Mouse (Mus musculus) hindbrain, embryonic 15.5 days (tissue): Measurements from ENCODE around the gene Strap. TPM values are rescaled to one million over a fixed set of nuclear protein-coding genes. Genes with fewer than 3 reads are reported as not detected.
A peak's percentile ranks its signal among the peaks of the same experiment; 100 is the strongest.

Experiments used
- ATAC-seq: fragments of 200-750 bp; cut with Nextera tagmentation; 2 replicates; pipeline ENCODE4 v1.8.0; 2017; ENCODE audit warnings: low read depth, moderate number of reproducible peaks, moderate TSS enrichment; ENCODE audit not compliant: low FRiP score
- H3K27ac ChIP-seq: fragments of 300-500 bp; sonication (generic); replicated peaks from 2 replicates; pipeline ENCODE4 v1.5.1; 2015; ENCODE audit warnings: mild to moderate bottlenecking, inconsistent platforms
- H3K27me3 ChIP-seq: fragments of 300-500 bp; sonication (generic); 2 replicates; pipeline ENCODE4 v1.6.1; 2015; ENCODE audit warnings: control low read depth, inconsistent platforms
- H3K36me3 ChIP-seq: fragments of 300-500 bp; sonication (generic); 2 replicates; pipeline ENCODE4 v1.6.1; 2015; ENCODE audit warnings: control low read depth, inconsistent platforms
- H3K4me1 ChIP-seq: fragments of 300-500 bp; sonication (generic); replicated peaks from 2 replicates; pipeline ENCODE4 v1.6.1; 2015; ENCODE audit warnings: control low read depth, inconsistent platforms
- H3K4me2 ChIP-seq: fragments of 300-500 bp; sonication (generic); 2 replicates; pipeline ENCODE4 v1.6.1; 2015; ENCODE audit warnings: moderate library complexity, mild to moderate bottlenecking, inconsistent platforms
- H3K4me3 ChIP-seq: fragments of 300-500 bp; sonication (generic); 2 replicates; pipeline ENCODE4 v1.5.1; 2015; ENCODE audit warnings: mild to moderate bottlenecking, inconsistent platforms
- H3K9ac ChIP-seq: fragments of 300-500 bp; sonication (generic); 2 replicates; pipeline ENCODE4 v1.6.1; 2015; ENCODE audit warnings: inconsistent platforms
- H3K9me3 ChIP-seq: fragments of 300-500 bp; sonication (generic); 2 replicates; pipeline ENCODE4 v1.6.1; 2016; ENCODE audit warnings: control low read depth, inconsistent platforms
- WGBS: fragments of 180-500 bp; shearing (Covaris S2); methylation state at CpG from one replicate; pipeline ENCODE4 v1.1.7; 2015; 5-methylcytosine and 5-hydroxymethylcytosine counted together
- polyA plus RNA-seq: library from polyadenylated mRNA; unstranded; fragments of >200 nt; fragmentation: Nextera tagmentation; extraction: Ambion mirVana; gene quantifications from 2 replicates; pipeline ENCODE4 v1.2.1, GENCODE M21; 2015

Gene Strap
- 153 and 156 TPM in 2 replicates for polyA plus RNA-seq

DNA sequence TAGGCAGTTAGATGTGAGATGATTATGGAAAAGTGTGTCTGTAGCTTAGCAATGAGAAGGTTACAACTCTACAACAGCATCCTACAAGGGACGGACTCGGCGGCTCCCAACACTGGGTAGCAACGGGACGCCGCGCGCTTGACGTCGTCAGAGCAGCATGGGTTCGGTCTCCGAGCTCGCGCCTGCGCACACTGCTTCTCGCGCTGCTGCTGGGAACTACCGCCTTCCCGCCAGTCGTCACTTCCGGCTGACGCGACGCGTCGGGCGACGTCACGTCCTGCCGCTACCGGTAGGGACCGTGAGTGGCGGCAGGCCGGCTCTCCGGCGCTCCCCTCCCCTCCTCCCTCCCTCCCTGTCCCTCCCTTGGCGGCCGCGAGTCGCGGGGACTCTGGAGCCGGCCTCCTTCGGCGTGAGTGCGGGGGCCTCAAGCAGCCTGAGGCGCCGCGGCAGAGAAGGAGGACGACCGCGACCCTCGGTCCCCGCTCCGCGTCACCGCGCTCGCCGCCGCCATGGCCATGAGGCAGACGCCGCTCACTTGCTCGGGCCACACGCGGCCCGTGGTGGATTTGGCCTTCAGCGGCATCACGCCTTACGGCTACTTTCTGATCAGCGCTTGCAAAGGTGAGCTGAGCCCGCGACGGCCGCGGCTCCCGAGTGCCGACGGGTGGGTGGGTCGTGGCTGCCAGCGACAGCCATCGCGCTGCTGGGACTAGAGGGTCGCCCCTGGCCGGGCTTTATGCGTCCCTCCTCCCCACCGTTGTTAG is at the start of gene Strap:
Strap (plus strand) TSS at position 233 of the 764 bp plus-strand sequence.
- peak; percentile 97 for ATAC-seq
- peaks cover 4% of the 10 kb centered on the region; the same call in 1 of the 2 replicates for H3K27me3 ChIP-seq
- H3K36me3 ChIP-seq: peaks cover 9% of the 10 kb centered on the region
- peaks cover 18% of the 10 kb centered on the region for H3K4me1 ChIP-seq
- under 1% methylated on average over 71 of the region's 86 CpGs for WGBS
- H3K27ac ChIP-seq: peak within 1 kb of the TSS; percentile 88
- peak within 1 kb of the TSS; percentile 97 for H3K4me3 ChIP-seq
- no peaks in the 10 kb centered on the region for H3K9me3 ChIP-seq
- H3K4me2 ChIP-seq: peak within 1 kb of the TSS; percentile 81
- H3K9ac ChIP-seq: peak within 1 kb of the TSS; percentile 90

DNA sequence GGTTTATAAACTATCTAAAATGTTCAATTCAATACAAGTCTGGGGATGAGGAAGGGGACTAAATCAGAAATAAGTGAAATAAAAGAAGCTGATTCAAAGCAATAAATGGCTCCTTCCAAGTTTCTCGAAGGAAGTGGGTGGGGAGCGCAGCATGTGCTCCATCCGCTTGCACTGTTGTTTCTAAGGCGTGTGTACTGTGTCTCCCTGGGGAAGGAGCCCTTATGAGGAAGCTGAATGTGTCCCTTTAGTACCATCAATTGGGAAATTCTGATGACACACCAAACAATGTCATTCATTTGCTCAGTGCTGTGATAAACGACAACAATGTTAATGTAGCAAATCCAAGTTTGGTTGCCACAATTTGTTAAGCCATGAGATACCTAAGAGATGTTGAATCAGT is 47.2 kb upstream of the Strap start:
- Histone ChIP-seq H3K27me3 (no peaks in the 10 kb centered on the region), H3K9ac (no peak overlapping the region), H3K4me1 (no peaks in the 10 kb centered on the region), H3K9me3 (no peaks in the 10 kb centered on the region), H3K27ac (no peak overlapping the region), H3K4me2 (no peak overlapping the region), H3K4me3 (no peak overlapping the region), H3K36me3 (no peaks in the 10 kb centered on the region)
- ATAC-seq: no peak
- 88% methylated on average over 5 of the region's 5 CpGs for whole genome bisulfite sequencing

DNA sequence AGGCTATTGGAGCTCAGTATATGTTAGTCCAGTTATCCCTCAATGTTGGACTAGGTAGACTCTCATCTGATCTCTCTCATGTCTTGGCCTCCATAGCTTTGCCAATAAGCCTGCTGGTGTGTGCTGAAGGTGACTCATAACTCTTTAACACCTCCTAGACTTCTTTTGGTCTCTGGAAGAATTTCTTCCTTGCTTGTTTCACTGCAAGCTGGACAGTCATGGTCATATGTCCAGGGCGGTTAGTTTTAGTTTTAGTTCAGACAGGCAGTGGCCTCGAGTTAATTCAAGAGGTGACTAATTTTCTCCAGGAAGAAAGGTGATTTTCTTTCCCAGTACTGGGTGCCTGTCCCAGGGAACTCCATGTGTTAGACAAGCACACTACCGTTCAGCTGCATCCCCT is 46.8 kb upstream of the Strap start:
- ATAC-seq: no peak

DNA sequence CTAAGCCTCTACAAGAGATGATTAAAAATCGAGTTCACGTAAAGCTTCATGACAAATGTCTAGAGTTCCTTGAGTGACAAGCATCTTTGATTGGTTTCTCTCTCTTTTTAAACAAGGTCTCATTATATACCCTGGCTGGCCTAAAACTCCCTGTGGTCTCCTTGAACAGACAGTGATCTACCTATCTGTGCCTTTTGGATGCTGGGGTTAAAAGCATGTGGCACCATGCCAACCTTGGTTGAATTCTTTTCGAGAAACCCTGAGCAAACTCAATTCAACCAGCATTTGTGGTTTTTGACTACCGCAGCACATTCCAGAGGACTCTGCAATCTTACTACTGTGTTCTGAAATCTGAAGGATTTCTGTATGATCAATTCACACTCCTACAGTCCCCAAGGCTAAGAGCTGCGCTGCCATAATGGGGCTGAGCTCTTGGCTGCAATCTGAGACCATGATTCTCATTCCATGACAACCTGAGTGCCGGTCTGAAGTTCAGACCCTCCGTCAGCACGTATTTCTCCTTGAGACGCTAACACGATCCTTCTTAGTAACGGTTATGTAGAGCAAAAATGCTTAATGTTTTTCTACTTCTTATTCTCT is 46.3 kb upstream of the Strap start:
- Histone ChIP-seq H3K4me2 (no peak overlapping the region), H3K4me3 (no peak overlapping the region), H3K36me3 (no peaks in the 10 kb centered on the region), H3K9ac (no peak overlapping the region), H3K9me3 (no peaks in the 10 kb centered on the region), H3K27me3 (no peaks in the 10 kb centered on the region), H3K27ac (no peak overlapping the region), H3K4me1 (no peaks in the 10 kb centered on the region)
- no peak for ATAC-seq
- WGBS: 74% methylated on average over 11 of the region's 11 CpGs

More for the DNA sequence above, 46.8 kb upstream of the Strap start:
- Histone ChIP-seq H3K4me2 (no peak overlapping the region), H3K4me1 (no peaks in the 10 kb centered on the region), H3K4me3 (no peak overlapping the region), H3K27ac (no peak overlapping the region), H3K9ac (no peak overlapping the region), H3K27me3 (no peaks in the 10 kb centered on the region), H3K36me3 (no peaks in the 10 kb centered on the region), H3K9me3 (no peaks in the 10 kb centered on the region)
- WGBS: 92% methylated on average over 3 of the region's 3 CpGs

DNA sequence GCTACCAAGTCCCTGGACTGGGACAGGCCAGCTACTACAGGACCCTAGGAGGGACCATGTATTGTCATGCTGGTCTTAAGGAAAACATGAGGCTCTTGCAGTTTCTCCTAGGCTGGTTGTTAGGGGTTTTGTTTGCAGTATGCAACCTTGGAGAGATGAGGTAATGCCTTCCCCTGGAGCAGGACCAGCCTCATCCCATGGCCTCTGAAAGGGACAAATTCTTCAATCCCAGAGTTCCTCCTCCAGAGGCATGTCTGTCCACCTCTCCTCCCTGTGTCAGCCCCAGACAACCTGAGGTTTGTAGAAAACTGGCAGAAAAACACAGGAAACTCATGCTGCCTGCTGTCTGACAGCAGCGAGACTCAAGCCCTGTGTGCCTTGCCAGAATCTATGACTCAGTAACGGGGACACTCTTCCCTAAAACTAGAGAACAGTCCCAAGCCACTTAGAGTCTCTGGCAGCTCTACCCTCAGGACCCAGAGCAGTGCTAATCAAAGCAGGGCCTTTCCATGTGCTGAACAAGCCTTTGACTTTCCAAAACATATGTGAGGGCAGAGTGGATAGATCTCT is 44.2 kb upstream of the Strap start:
- ATAC-seq: no peak
- Histone ChIP-seq H3K36me3 (no peaks in the 10 kb centered on the region), H3K4me2 (no peak overlapping the region), H3K9ac (no peak overlapping the region), H3K4me1 (no peaks in the 10 kb centered on the region), H3K9me3 (no peaks in the 10 kb centered on the region), H3K27me3 (no peaks in the 10 kb centered on the region), H3K4me3 (no peak overlapping the region), H3K27ac (no peak overlapping the region)
- 57% methylated on average over 2 of the region's 2 CpGs for WGBS

DNA sequence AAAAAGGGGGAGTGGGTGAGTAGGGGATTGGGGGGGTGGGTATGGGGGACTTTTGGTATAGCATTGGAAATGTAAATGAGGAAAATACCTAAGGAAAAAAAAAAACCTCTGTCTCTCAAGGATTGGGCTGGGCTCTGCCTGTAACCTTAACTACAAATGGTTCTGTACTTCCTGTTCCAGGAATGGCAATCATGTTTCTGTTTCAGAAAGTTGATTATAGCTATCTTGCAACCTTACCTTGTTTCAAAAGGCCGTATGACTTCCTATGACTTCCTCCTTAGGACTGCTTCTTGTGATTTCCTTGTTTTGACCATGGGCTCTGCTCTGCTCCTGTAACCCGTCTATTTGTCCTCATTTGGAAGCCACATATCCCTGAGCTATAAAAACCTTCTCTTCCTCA is 40.6 kb upstream of the Strap start:
- Histone ChIP-seq H3K9ac (no peak overlapping the region), H3K4me1 (no peaks in the 10 kb centered on the region), H3K36me3 (no peaks in the 10 kb centered on the region), H3K4me3 (no peak overlapping the region), H3K27ac (no peak overlapping the region), H3K27me3 (no peaks in the 10 kb centered on the region), H3K9me3 (no peaks in the 10 kb centered on the region), H3K4me2 (no peak overlapping the region)
- WGBS: 90% methylated on average over 2 of the region's 2 CpGs
- ATAC-seq: no peak

DNA sequence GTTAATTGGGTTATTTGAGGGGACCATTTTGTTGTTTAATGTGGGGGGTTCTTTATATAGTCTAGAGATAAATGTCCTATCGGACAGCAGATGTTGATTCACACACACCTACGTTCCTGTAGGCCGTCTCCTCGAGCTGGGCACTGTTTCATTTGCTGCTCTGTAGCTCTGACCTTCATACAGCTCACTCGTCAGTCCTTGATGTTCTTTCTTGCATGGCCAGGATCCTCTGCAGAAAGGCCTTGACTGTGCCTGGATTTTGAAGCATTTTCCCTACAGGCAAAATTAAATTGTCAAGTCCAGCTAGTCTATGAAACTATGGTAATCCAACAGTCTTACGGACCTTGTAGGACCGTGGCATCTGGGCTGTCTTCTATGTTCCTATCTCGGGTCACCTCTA is 39.8 kb upstream of the Strap start:
- ATAC-seq: no peak
- no peak overlapping the region for H3K9ac ChIP-seq
- H3K27ac ChIP-seq: no peak overlapping the region
- H3K36me3 ChIP-seq: no peaks in the 10 kb centered on the region
- H3K4me3 ChIP-seq: no peak overlapping the region
- H3K27me3 ChIP-seq: no peaks in the 10 kb centered on the region
- H3K4me1 ChIP-seq: no peaks in the 10 kb centered on the region
- WGBS: 91% methylated on average over 8 of the region's 8 CpGs
- H3K4me2 ChIP-seq: no peak overlapping the region
- no peaks in the 10 kb centered on the region for H3K9me3 ChIP-seq

DNA sequence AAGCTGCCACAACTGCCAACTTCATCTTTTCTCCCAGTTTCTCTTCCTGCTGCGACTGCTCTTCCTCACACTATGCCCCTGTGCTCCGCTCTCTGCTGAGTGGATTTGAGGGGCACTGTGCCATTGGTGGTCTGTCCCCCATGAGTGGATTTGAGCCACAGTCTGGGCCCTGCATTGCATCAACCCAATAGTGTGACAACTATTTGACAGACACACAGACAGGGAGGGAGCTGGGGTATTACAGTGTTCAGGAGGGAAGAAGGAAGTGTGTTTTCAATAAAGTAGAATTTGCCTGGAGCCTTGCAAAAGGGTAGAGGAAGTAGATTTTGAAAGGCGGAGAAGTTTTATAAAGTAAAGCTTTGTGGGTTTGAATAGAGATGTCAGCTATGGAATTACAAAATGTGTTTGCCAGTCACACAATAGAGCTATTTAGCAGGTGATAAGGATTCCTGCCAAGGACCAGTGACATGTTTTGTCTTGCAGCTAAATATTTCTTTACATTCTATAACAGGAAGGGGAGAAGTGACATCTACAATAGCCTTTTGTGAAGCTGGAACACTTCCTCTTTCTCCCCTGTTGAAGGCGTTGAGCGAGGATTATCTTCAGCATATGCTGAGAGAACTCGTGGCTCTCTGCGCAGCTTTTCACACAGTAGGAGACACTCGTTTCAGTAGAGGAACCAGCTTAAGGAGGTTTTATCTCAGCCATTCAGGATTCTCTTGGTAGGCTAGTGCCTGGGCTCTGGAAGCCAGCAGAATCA is 38.3 kb upstream of the Strap start:
- no peak overlapping the region for H3K9ac ChIP-seq
- no peaks in the 10 kb centered on the region for H3K27me3 ChIP-seq
- no peak for ATAC-seq
- no peak overlapping the region for H3K4me3 ChIP-seq
- H3K9me3 ChIP-seq: no peaks in the 10 kb centered on the region
- 72% methylated on average over 8 of the region's 8 CpGs for WGBS
- no peaks in the 10 kb centered on the region for H3K36me3 ChIP-seq
- no peak overlapping the region for H3K4me2 ChIP-seq
- H3K4me1 ChIP-seq: no peaks in the 10 kb centered on the region
- no peak overlapping the region for H3K27ac ChIP-seq

DNA sequence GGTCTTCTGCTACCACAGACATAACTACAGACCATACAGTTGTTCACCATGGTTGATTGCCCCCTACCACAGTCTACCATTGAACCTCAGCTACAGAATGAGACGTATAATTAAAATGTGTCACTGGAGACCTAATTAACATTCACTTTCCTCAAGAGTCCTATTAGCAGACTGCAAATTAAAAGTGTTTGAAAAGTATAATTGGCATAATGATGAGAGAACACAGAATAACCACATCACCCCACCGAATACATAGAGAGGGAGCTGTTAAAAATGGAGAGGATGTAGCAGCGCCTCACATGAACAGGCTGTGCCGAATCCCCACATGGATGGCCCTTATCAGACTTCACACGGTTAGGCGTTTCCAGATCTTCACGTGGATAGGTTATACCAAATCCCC is 35.4 kb upstream of the Strap start:
- Histone ChIP-seq H3K27ac (no peak overlapping the region), H3K27me3 (no peaks in the 10 kb centered on the region), H3K9ac (no peak overlapping the region), H3K9me3 (no peaks in the 10 kb centered on the region), H3K4me1 (no peaks in the 10 kb centered on the region), H3K4me3 (no peak overlapping the region), H3K4me2 (no peak overlapping the region), H3K36me3 (no peaks in the 10 kb centered on the region)
- 66% methylated on average over 7 of the region's 7 CpGs for WGBS
- no peak; the same call in 1 of the 2 replicates for ATAC-seq

DNA sequence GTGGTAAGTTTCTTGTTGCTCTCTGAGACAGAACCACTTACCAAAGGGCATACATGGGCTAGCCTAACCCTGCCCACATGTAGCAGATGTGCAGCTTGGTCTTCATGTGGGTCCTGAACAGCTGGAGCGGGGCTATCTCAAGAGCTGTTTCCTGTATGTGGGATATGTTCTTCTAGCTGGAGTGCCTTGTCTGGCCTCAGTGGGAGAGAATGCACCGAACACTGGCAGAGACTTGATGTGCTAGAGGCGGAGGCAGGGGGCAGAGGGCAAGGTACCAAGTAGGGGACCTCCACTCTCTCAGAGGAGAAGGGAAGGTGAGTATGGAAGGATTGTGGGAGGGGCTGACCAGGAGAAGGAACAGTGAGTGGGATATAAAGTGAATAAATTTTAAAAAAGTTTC is 32.7 kb upstream of the Strap start:
- Histone ChIP-seq H3K27ac (no peak overlapping the region), H3K4me1 (no peaks in the 10 kb centered on the region), H3K36me3 (no peaks in the 10 kb centered on the region), H3K9ac (no peak overlapping the region), H3K4me2 (no peak overlapping the region), H3K9me3 (no peaks in the 10 kb centered on the region), H3K4me3 (no peak overlapping the region), H3K27me3 (no peaks in the 10 kb centered on the region)
- 90% methylated on average over 3 of the region's 3 CpGs for WGBS
- ATAC-seq: no peak

DNA sequence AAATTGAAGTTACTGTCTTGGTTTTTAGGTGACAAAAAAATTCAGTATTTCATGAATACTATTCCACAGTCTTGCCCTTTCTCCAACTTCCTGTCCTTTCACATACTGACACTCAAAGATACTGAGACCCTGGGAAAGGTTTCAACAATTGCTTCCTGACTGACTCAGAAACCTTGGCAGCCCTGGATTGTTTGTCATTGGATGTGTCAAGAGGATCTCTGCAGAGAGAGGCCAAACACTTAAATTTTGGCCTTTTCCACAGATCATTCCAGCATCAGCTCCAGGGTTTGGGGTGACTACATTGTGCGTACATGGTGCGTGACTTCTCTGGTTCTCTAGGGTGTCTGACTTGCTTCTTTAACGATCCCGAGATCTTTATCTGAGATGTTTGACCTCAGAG is 32.0 kb upstream of the Strap start:
- H3K27me3 ChIP-seq: no peaks in the 10 kb centered on the region
- WGBS: 92% methylated on average over 4 of the region's 4 CpGs
- no peaks in the 10 kb centered on the region for H3K36me3 ChIP-seq
- no peak overlapping the region for H3K27ac ChIP-seq
- H3K4me1 ChIP-seq: no peaks in the 10 kb centered on the region
- no peaks in the 10 kb centered on the region for H3K9me3 ChIP-seq
- H3K4me2 ChIP-seq: no peak overlapping the region
- H3K9ac ChIP-seq: no peak overlapping the region
- ATAC-seq: no peak
- H3K4me3 ChIP-seq: no peak overlapping the region

DNA sequence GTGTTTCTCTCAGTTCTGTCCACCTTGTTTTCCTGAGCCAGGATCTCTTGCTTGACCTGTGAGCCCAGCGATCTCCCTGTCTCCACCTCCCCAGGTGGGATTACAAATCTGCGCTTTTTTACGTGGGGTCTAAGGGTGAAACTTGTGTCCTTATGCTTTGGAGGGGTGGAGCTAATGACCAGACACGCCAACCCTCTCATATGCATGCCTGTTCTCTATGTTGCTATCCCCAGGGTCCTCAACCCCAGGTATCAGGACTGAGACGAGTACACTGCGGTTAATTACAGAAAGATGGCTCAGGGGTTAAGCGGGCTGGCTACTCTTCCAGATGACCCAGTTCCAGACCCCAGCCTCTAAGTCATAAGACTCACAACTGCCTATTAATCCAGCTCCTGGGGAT is 31.4 kb upstream of the Strap start:
- WGBS: 89% methylated on average over 7 of the region's 7 CpGs
- H3K27me3 ChIP-seq: no peaks in the 10 kb centered on the region
- H3K9ac ChIP-seq: no peak overlapping the region
- no peaks in the 10 kb centered on the region for H3K9me3 ChIP-seq
- ATAC-seq: no peak
- no peaks in the 10 kb centered on the region for H3K36me3 ChIP-seq
- H3K27ac ChIP-seq: no peak overlapping the region
- H3K4me1 ChIP-seq: no peaks in the 10 kb centered on the region
- no peak overlapping the region for H3K4me2 ChIP-seq
- no peak overlapping the region for H3K4me3 ChIP-seq
